Mouse (Mus musculus) liver, adult 10 weeks (tissue): ENCODE results near the gene Bnip2. TPM values are rescaled to one million over a fixed set of nuclear protein-coding genes. Genes with fewer than 3 reads are reported as not detected.

Experiments used
- polyA plus RNA-seq: library from polyadenylated mRNA; stranded (reverse); fragments of 350-450 nt; fragmentation: Illumina TruSeq; extraction: RNeasy Lipid Tissue Mini Kit (QIAGEN cat#74804); gene quantifications from one replicate; pipeline ENCODE4 v1.2.3, GENCODE M21; 2014; ENCODE audit warnings: low read depth, low replicate concordance

Gene Bnip2
- 59.1 TPM for polyA plus RNA-seq

GRCm38 (mm10) chr9:69989303-69990121 lies at the start of gene Bnip2:
Bnip2 (plus strand) TSS chr9:69989466.

GRCm38 (mm10) chr9:70012408-70012901 lies 23.2 kb downstream of the Bnip2 start, which contains the start of gene Gtf2a2:
Gtf2a2 (plus strand) TSS chr9:70012550.

GRCm38 (mm10) chr9:70037988-70038387 lies 48.7 kb downstream of the Bnip2 start, which contains the start of gene Gcnt3:
Gcnt3 (minus strand) TSS chr9:70038088.

Other genes starting within 250 kb of the Bnip2 start
- not detected for gene Foxb1, start 228.5 kb upstream of the Bnip2 start, polyA plus RNA-seq
- 175 TPM for gene Gtf2a2, start 23.1 kb downstream of the Bnip2 start, polyA plus RNA-seq
- gene Gcnt3, start 48.6 kb downstream of the Bnip2 start, polyA plus RNA-seq: not detected
- gene Fam81a, start 153.1 kb downstream of the Bnip2 start, polyA plus RNA-seq: 2.8 TPM
- gene Myo1e, start 217.9 kb downstream of the Bnip2 start, polyA plus RNA-seq: 10.9 TPM